Mouse (Mus musculus): ENCODE measurements around the gene Notch1. TPM values are rescaled to one million over a fixed set of nuclear protein-coding genes. Genes with fewer than 3 reads are reported as not detected.

Gene Notch1
- total and polyA plus RNA-seq, 3 experiments, result 0.06 TPM; not detected in 2

DNA sequence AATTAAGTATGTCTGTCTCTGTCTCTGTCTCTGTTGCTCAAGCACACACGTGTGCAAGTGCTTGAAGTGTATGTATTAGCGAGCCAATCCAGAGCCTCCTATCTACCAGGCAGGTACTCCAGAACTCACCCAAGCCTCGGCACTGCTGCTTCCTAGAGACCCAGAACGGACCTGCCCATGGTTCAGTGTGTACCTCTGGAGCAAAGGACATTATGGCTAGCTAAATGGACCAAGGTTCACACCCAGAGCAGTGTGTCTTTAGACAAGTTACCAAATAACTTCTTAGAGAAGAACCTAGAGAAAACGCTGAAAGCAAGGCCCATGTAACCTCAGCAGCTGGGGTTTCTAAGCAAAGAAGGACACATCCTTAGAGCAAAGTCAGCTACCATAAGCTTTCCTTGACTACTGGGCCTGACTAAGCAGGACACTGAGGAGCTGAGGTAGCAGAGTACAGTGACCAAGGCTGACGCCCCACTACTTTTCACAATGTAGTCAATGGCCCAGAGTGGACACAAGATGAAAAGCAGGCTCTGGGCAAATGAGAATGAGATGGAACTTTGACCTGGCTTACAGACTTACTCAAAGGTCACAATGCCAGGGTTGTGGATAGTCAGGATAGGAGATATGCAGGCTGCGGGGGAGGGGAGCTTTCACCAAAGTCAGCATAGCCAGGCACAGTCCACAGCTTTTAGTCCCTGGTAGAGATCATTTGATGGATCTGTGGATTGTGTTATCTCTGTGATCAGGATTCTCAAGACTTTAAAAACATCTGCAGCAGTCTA is 81.5 kb downstream of the Notch1 start:
- H3K4me3 ChIP-seq (ENCODE audit: control insufficient read depth in 1 of 2, insufficient read depth in 1 of 2, low read depth in 2 of 2, low read length in 2 of 2), result no peak overlapping the region
- no peak for TF ChIP-seq USF1 (IDR thresholded peaks at IDR 0.05; ENCODE audit: low read depth, low read length)
- no peak for TF ChIP-seq TBP (IDR thresholded peaks at IDR 0.05; ENCODE audit: low read depth, low read length)
- TF ChIP-seq GABPA (IDR thresholded peaks at IDR 0.05; ENCODE audit: low read depth, low read length), result no peak
- TF ChIP-seq KAT2A (conservative IDR thresholded peaks at IDR 0.05; ENCODE audit: low read depth, low read length), result no peak
- no peak for TF ChIP-seq MYC (IDR thresholded peaks at IDR 0.05; ENCODE audit: low read depth, low read length)
- TF ChIP-seq E2F4 (IDR thresholded peaks at IDR 0.05; ENCODE audit: borderline replicate concordance, low read depth, low read length), result no peak
- no peak for TF ChIP-seq MEF2A (IDR thresholded peaks at IDR 0.05; ENCODE audit: extremely low read depth, insufficient replicate concordance, low read depth, low read length, poor library complexity, severe bottlenecking)
- TF ChIP-seq RCOR1 (IDR thresholded peaks at IDR 0.05; ENCODE audit: low read depth, low read length), result no peak
- no peak for TF ChIP-seq SIN3A (IDR thresholded peaks at IDR 0.05; ENCODE audit: low read length)
- TF ChIP-seq USF2 (IDR thresholded peaks at IDR 0.05; ENCODE audit: borderline replicate concordance in 1 of 2, insufficient read depth in 1 of 2, low read depth in 1 of 2, low read length in 2 of 2), result no peak
- no peak for TF ChIP-seq SMC3 (IDR thresholded peaks at IDR 0.05; ENCODE audit: low read depth, low read length)
- H3K9me3 ChIP-seq (replicated peaks; ENCODE audit: insufficient read depth, low read length), result no peaks in the 10 kb centered on the region
- no peaks in the 10 kb centered on the region for H3K4me1 ChIP-seq (ENCODE audit: control insufficient read depth in 1 of 2, insufficient read depth in 2 of 2, low read length in 2 of 2)
- DNase-seq (ENCODE audit: low read depth, low spot score), result no peak
- H3K27me3 ChIP-seq (ENCODE audit: control insufficient read depth in 1 of 2, insufficient read depth in 2 of 2, low read length in 2 of 2), result no peaks in the 10 kb centered on the region
- no peak overlapping the region for H3K27ac ChIP-seq (ENCODE audit: control insufficient read depth, low read depth, low read length)
- peaks cover 0 to 9% of the 10 kb centered on the region in 2 experiments; a peak in 2 of 4 replicates for H3K36me3 ChIP-seq (ENCODE audit: control insufficient read depth in 1 of 2, insufficient read depth in 2 of 2, low read length in 2 of 2)
- H3K9ac ChIP-seq (ENCODE audit: control insufficient read depth, low read depth, low read length, poor library complexity, severe bottlenecking), result no peak overlapping the region
- H3K79me2 ChIP-seq (ENCODE audit: control insufficient read depth, insufficient read depth, low read length, poor library complexity), result peaks cover 4% of the 10 kb centered on the region; the same call in 1 of the 2 replicates

DNA sequence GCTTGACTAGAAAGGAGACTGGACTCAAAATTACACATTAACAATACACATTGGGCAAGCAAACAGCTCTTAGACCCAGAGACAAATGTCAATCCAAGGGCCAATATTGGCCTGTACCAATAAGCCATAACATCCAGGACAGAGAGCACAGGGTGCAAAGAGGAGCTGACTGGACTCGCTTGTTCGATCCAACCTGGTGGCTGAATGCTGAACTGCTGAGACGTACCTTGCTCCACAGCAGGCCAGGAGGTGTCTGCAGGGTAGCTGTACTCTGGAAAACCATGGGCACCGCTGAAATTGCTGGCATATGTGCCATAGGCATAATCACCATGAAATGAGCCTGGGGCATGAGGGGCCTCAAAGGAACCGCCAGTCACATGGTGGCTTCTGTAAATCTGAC is 86.6 kb downstream of the Notch1 start:
- TF ChIP-seq SMC3 (IDR thresholded peaks at IDR 0.05; ENCODE audit: low read depth, low read length), result no peak
- no peaks in the 10 kb centered on the region for H3K79me2 ChIP-seq (ENCODE audit: control insufficient read depth, insufficient read depth, low read length, poor library complexity)
- no peak for DNase-seq (ENCODE audit: low read depth, low spot score)
- H3K36me3 ChIP-seq (ENCODE audit: control insufficient read depth in 1 of 2, insufficient read depth in 2 of 2, low read length in 2 of 2), result peaks cover 0 to 9% of the 10 kb centered on the region in 2 experiments; a peak in 2 of 4 replicates
- no peak overlapping the region for H3K9ac ChIP-seq (ENCODE audit: control insufficient read depth, low read depth, low read length, poor library complexity, severe bottlenecking)
- no peaks in the 10 kb centered on the region for H3K27me3 ChIP-seq (ENCODE audit: control insufficient read depth in 1 of 2, insufficient read depth in 2 of 2, low read length in 2 of 2)
- H3K27ac ChIP-seq (ENCODE audit: control insufficient read depth, low read depth, low read length), result no peak overlapping the region
- no peaks in the 10 kb centered on the region for H3K4me1 ChIP-seq (ENCODE audit: control insufficient read depth in 1 of 2, insufficient read depth in 2 of 2, low read length in 2 of 2)
- H3K9me3 ChIP-seq (replicated peaks; ENCODE audit: insufficient read depth, low read length), result no peaks in the 10 kb centered on the region
- H3K4me3 ChIP-seq (ENCODE audit: control insufficient read depth in 1 of 2, insufficient read depth in 1 of 2, low read depth in 2 of 2, low read length in 2 of 2), result no peak overlapping the region

DNA sequence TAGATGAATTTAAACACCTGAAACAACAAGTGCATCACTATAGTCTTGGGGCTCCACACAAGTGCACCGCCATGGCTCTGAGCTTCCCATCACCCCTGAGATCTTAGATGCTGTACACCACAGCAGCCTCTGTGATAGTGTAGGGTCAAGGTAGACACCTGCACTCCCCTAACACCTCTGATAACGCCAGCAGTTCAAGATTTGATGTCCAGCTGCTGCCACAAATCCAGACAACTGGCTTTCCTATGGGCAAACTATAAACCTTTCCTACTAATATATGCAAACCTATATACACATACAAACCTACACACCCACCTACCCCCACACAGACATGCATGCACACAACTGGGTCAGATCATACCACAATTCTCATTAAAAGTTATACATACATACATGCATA is 91.9 kb downstream of the Notch1 start:
- Histone ChIP-seq H3K27ac (ENCODE audit: control insufficient read depth, low read depth, low read length) (no peak overlapping the region), H3K79me2 (ENCODE audit: control insufficient read depth, insufficient read depth, low read length, poor library complexity) (no peaks in the 10 kb centered on the region), H3K9ac (ENCODE audit: control insufficient read depth, low read depth, low read length, poor library complexity, severe bottlenecking) (no peak overlapping the region), H3K27me3 (ENCODE audit: control insufficient read depth in 1 of 2, insufficient read depth in 2 of 2, low read length in 2 of 2) (no peaks in the 10 kb centered on the region), H3K4me3 (ENCODE audit: control insufficient read depth in 1 of 2, insufficient read depth in 1 of 2, low read depth in 2 of 2, low read length in 2 of 2) (no peak overlapping the region), H3K9me3 (replicated peaks; ENCODE audit: insufficient read depth, low read length) (no peaks in the 10 kb centered on the region), H3K4me1 (ENCODE audit: control insufficient read depth in 1 of 2, insufficient read depth in 2 of 2, low read length in 2 of 2) (no peaks in the 10 kb centered on the region), H3K36me3 (ENCODE audit: control insufficient read depth in 1 of 2, insufficient read depth in 2 of 2, low read length in 2 of 2) (peaks cover 0 to 11% of the 10 kb centered on the region in 2 experiments; a peak in 2 of 4 replicates)
- DNase-seq (ENCODE audit: low read depth, low spot score), result no peak
- TF ChIP-seq GABPA (IDR thresholded peaks at IDR 0.05; ENCODE audit: low read depth, low read length), result no peak

Data from MEL (cell line).